Mouse (Mus musculus) liver, adult 2 months (tissue): ENCODE data around the gene Ptp4a2. TPM values are rescaled to one million over a fixed set of nuclear protein-coding genes. Genes with fewer than 3 reads are reported as not detected.

ENCODE experiments used
- DNase-seq: peaks from one replicate; pipeline ENCODE4 v3.0.0-alpha.2; 2011; ENCODE audit warnings: low read depth, low spot score; ENCODE audit errors: extremely low read depth
- H3K27ac ChIP-seq: fragments of 200-500 bp; replicated peaks from 2 replicates; pipeline ENCODE4 v1.5.1; 2012; ENCODE audit warnings: low read depth, mild to moderate bottlenecking, control low read depth, inconsistent platforms, low read length; ENCODE audit not compliant: insufficient read depth
- H3K27me3 ChIP-seq: fragments of 200-500 bp; 2 replicates; pipeline ENCODE4 v1.6.1; 2012; ENCODE audit warnings: mild to moderate bottlenecking, moderate library complexity, low read length, inconsistent platforms; ENCODE audit not compliant: control insufficient read depth, insufficient read depth
- H3K36me3 ChIP-seq: fragments of 200-500 bp; 2 replicates; pipeline ENCODE4 v1.6.1; 2012; ENCODE audit warnings: low read length, inconsistent platforms; ENCODE audit not compliant: control insufficient read depth, insufficient read depth
- H3K4me1 ChIP-seq: fragments of 200-500 bp; 2 replicates; pipeline ENCODE4 v1.6.1; 2011; ENCODE audit warnings: low read length; ENCODE audit not compliant: control insufficient read depth, insufficient read depth
- H3K4me3 ChIP-seq: fragments of 200-500 bp; 2 replicates; pipeline ENCODE4 v1.5.1; 2011; ENCODE audit warnings: low read depth, mild to moderate bottlenecking, control low read depth, low read length, moderate library complexity; ENCODE audit not compliant: insufficient read depth
- H3K79me2 ChIP-seq: fragments of 200-500 bp; 2 replicates; pipeline ENCODE4 v1.6.1; 2012; ENCODE audit warnings: inconsistent platforms, mild to moderate bottlenecking, low read length, moderate library complexity; ENCODE audit not compliant: control insufficient read depth, insufficient read depth
- H3K9ac ChIP-seq: fragments of 200-500 bp; 2 replicates; pipeline ENCODE4 v1.6.1; 2012; ENCODE audit warnings: low read depth, mild to moderate bottlenecking, control low read depth, inconsistent platforms, low read length
- CTCF ChIP-seq: fragments of 200-500 bp; IDR thresholded peaks from 2 replicates; pipeline ENCODE4 v1.5.1; 2011; ENCODE audit warnings: low read depth, low read length, control low read depth
- POLR2A ChIP-seq: fragments of 200-500 bp; IDR thresholded peaks from 2 replicates; pipeline ENCODE4 v1.6.1; 2011; ENCODE audit warnings: low read length, control low read depth; ENCODE audit not compliant: insufficient read depth; ENCODE audit errors: extremely low read depth
- WGBS: fragments of 180-500 bp; shearing (Covaris S2); methylation state at CpG from one replicate; pipeline ENCODE4 v1.1.7; 2018; 5-methylcytosine and 5-hydroxymethylcytosine counted together
- polyA plus RNA-seq: library from polyadenylated mRNA; depleted of rRNA; stranded (reverse); fragments of >200 nt; gene quantifications from 2 replicates; pipeline ENCODE4 v1.2.3, GENCODE M21; 2012
- total RNA-seq: library from RNA; depleted of rRNA; stranded (reverse); fragments of >200 nt; gene quantifications from 2 replicates; pipeline ENCODE4 v1.2.3, GENCODE M21; 2014

Gene Ptp4a2
- total and polyA plus RNA-seq, 2 experiments: 41.1 to 63.4 TPM

DNA sequence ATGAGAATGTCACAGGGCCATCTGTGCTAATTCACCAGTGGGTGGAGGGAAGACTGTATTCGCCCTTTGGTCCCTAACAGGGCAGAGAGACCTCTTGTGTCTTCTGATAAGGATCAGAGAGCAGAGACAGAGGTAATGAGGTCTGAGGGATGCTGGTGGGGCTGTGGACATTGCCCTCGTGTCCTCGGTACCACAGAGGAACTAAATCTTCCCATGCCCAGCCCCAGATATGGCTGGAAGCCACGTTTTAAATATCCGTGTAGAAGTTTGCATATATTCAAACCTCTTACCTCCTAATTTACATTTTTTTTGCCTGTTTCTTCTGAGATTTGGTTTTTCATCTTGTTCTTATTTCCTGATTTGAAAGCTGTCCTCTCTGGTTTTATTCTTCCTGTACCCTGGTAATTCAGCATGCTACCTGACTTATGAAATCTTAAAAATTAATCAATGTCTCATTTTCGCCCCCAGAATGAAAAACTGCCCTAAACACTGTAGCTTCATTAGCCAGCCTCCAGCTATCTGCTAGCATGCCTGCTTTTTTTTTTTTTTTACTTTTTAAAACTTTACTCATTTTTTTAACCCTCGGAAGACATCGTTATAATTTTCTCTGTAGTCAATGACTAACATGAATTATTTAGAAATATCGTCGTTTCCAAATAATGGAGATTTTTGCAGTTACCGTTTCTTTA is 67.1 kb downstream of the Ptp4a2 start:
- WGBS: 52% methylated on average over 11 of the region's 11 CpGs
- Histone ChIP-seq H3K27me3 (no peaks in the 10 kb centered on the region), H3K27ac (peak overlapping the region; percentile 70), H3K36me3 (no peaks in the 10 kb centered on the region), H3K9ac (peak overlapping the region; percentile 59; the same call in 1 of the 2 replicates), H3K79me2 (no peaks in the 10 kb centered on the region), H3K4me3 (no peak overlapping the region), H3K4me1 (peaks cover 10% of the 10 kb centered on the region)
- TF ChIP-seq CTCF (no peak), POLR2A (no peak)
- peak; percentile 35 for DNase-seq

DNA sequence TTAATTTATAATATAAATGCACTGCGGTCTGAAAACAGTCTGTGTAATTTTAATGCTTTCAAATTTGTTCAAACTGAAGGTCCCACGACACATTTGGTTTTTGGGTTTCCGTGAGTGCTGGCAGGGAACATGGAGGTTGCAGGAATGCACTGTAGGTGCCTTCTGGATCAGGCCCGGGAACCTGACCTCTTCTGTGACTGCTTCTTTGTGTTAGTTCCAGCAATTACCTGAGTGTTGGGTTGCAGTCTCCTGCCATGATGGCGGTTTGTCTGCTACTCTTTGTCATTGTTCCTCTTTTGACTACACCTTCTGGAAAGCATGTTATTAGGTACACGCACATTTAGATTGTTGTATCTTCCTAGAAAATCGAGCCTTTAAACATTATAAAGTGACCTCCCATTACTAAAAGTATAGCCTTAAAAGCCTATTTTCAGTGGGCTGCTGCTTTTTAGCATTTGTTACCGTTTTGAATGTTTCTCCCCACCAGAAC is 67.7 kb downstream of the Ptp4a2 start:
- Histone ChIP-seq H3K27me3 (no peaks in the 10 kb centered on the region), H3K36me3 (no peaks in the 10 kb centered on the region), H3K4me1 (peaks cover 12% of the 10 kb centered on the region), H3K27ac (no peak overlapping the region), H3K79me2 (no peaks in the 10 kb centered on the region), H3K9ac (no peak overlapping the region), H3K4me3 (no peak overlapping the region)
- TF ChIP-seq CTCF: no peak
- TF ChIP-seq POLR2A: no peak
- 89% methylated on average over 8 of the region's 8 CpGs for WGBS
- DNase-seq: no peak

DNA sequence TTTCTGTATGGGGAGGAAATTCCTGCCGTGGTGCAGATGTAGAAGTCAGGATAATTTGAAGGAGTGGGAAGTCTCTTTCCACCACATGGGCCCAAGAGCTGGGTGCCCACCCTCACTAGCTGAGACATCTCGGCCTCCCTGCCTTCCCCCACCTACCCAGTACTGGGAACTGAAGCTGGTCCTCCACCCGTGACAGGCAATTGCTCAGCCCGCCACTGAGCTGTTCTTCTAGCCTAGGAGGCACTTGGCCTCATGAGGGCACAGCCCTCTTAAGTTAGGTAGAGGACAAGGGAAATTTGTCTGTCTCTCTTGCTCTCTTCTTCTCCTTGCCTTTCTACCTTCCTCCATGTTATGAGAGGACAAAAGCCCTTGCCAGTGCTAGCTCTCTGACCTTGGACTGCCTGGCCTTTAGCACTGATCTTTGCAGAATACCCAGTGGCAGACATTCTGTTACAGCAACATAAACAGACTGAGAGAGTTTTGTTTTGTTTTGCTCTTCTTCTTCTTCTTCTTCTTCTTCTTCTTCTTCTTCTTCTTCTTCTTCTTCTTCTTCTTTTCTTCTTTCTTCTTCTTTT is 68.3 kb downstream of the Ptp4a2 start:
- no peak overlapping the region for H3K27ac ChIP-seq
- peak; percentile 51 for DNase-seq
- WGBS: 90% methylated on average over 4 of the region's 4 CpGs
- peaks cover 12% of the 10 kb centered on the region for H3K4me1 ChIP-seq
- no peaks in the 10 kb centered on the region for H3K79me2 ChIP-seq
- TF ChIP-seq POLR2A (no peak), CTCF (no peak)
- H3K9ac ChIP-seq: no peak overlapping the region
- H3K4me3 ChIP-seq: no peak overlapping the region
- no peaks in the 10 kb centered on the region for H3K27me3 ChIP-seq
- H3K36me3 ChIP-seq: no peaks in the 10 kb centered on the region

DNA sequence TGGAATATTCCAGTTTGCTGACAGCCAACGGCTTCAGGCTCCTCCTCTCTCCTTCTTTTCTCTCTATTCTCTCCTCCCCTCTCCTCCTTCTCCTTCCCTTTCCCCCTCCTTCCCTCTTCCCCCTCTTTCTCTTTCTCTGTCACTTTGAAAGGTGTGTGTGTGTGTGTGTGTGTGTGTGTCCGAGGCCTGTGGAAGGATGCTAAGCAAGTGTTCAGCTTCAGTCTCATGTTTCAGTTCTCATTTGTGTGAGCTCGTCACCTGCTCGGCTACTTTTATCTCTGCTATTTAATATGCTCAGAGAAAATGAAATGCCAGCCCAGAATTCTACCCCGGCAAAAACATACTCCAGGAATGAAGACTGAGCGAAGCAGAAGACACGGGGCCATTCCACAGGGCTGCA is 69.6 kb downstream of the Ptp4a2 start:
- Histone ChIP-seq H3K79me2 (no peaks in the 10 kb centered on the region), H3K36me3 (no peaks in the 10 kb centered on the region), H3K4me1 (peaks cover 12% of the 10 kb centered on the region), H3K27ac (no peak overlapping the region), H3K9ac (no peak overlapping the region), H3K27me3 (no peaks in the 10 kb centered on the region), H3K4me3 (no peak overlapping the region)
- DNase-seq: no peak
- WGBS: 86% methylated on average over 7 of the region's 7 CpGs
- TF ChIP-seq CTCF (no peak), POLR2A (no peak)

DNA sequence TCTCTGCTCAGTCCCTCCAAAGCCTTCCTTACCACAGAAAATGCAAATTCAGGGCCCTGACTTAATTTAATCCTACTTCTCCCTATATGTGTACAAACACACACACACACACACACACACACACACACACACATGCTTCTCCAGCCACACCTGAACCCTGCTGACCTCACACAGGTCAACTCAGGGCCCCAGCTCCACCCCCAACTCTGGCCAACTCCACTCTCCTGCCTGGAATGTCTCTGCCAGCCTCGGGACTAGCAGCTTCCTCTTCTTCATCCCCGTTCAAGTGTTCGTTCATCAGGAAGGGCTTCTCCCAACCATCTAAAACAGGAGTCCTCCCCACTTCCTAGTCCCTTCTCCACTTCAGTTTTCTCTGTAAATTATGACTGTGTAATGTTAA is 70.6 kb downstream of the Ptp4a2 start:
- H3K27me3 ChIP-seq: no peaks in the 10 kb centered on the region
- TF ChIP-seq CTCF (no peak), POLR2A (no peak)
- no peaks in the 10 kb centered on the region for H3K79me2 ChIP-seq
- DNase-seq: peak; percentile 39
- peaks cover 12% of the 10 kb centered on the region for H3K4me1 ChIP-seq
- H3K27ac ChIP-seq: no peak overlapping the region
- no peak overlapping the region for H3K9ac ChIP-seq
- WGBS: 8% methylated on average over 3 of the region's 3 CpGs
- H3K4me3 ChIP-seq: no peak overlapping the region
- H3K36me3 ChIP-seq: no peaks in the 10 kb centered on the region

DNA sequence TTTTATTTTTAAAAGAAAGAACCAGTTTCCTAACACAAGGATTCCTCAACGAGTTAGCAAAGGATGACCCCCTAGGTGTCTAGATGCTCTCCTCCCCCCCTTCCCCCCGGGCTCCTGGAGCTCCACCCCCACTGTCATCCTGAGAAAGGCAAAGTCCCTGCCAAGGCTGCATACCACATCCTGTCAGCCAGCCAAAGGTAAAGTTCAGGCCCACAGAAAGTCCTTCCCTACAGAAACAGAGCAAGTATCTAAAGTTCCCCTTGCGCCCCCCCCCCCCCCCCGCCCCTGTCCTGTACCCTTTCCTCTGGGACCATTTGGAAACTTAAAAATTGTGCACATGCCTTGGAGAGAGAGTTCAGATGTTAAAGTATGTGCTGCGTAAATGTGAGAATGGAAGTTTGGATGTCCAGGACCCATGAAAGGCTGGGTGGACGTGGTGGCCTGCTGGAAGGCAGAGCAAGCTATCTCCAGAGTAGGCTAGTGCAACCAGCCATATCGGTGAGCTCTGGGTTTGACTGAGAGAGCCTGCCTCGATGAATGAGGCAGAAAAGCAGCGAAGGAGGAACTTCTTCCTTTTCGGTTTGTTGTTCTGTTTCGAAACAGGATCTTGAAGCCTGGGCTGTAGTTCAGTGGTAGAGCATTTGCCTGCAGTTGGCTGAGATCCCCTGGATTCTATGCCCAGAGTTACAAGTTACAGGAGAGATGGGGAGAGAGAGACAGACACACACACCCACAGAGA is 71.7 kb downstream of the Ptp4a2 start:
- Histone ChIP-seq H3K27me3 (no peaks in the 10 kb centered on the region), H3K4me3 (no peak overlapping the region)
- whole genome bisulfite sequencing: 24% methylated on average over 11 of the region's 11 CpGs

More for the DNA sequence above, 71.7 kb downstream of the Ptp4a2 start:
- TF ChIP-seq POLR2A: no peak
- TF ChIP-seq CTCF: no peak
- Histone ChIP-seq H3K36me3 (no peaks in the 10 kb centered on the region), H3K4me1 (peaks cover 10% of the 10 kb centered on the region), H3K9ac (no peak overlapping the region), H3K27ac (peak overlapping the region; percentile 12; the same call in 1 of the 2 replicates), H3K79me2 (no peaks in the 10 kb centered on the region)
- peak; percentile 57 for DNase-seq
